Mouse (Mus musculus) megakaryocyte, embryonic 14.5 days (primary cell): ENCODE measurements around the gene 2900026A02Rik.

Source experiments
- FLI1 ChIP-seq: IDR thresholded peaks from 2 replicates; pipeline ENCODE4 v1.6.1; 2012; ENCODE audit warnings: low read length, inconsistent platforms, mixed read lengths
- GATA1 ChIP-seq: IDR thresholded peaks from 3 replicates; pipeline ENCODE4 v1.6.1; 2012; ENCODE audit warnings: mixed read lengths, low read length, inconsistent platforms, borderline replicate concordance

GRCm38 (mm10) chr5:113230196-113230595, 9.2 kb upstream of the 2900026A02Rik start:
- no peak for TF ChIP-seq GATA1
- no peak for TF ChIP-seq FLI1
